Mouse (Mus musculus) stomach, adult 2 months (tissue): Measurements from ENCODE around the gene Zfp953. TPM values are rescaled to one million over a fixed set of nuclear protein-coding genes. Genes with fewer than 3 reads are reported as not detected.

ENCODE experiments used
- polyA plus RNA-seq: library from polyadenylated mRNA; depleted of rRNA; stranded (reverse); fragments of >200 nt; gene quantifications from 2 replicates; pipeline ENCODE4 v1.2.3, GENCODE M21; 2012; rRNA removed

The Zfp953 gene
- polyA plus RNA-seq, result 0.02 and 0.03 TPM in 2 replicates

DNA sequence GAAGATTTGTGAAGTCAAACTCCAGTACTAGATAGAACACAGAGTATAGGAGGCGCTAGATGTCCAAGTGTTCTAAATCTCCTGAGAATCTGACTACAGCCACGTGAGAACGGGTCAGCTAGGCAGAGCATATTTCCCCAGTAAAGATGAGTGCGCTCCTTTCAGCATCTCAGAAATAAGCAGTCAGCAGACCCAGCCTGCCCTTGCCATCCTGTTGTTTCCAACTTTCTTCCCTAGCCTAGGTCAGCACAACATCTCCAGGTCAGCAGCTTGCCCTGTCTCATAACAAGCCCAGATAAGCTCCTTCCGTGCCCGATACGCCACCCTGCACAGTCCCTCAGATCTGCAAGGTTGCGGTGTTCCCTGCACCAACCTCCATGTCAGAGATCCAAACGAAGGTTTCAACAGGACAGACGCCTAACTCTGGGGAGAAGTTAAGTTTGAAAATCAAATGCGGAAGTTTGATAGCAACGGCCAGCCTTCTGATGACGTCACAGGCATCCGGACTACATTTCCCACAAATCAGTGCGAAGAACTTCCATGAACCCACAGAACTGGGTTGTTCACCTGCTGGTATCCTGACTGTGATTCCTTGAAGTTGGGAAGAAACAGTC lies at the start of gene Zfp953, which contains the start of gene Gm28044:
Zfp953 (minus strand) TSS at position 475 of the 614 bp plus-strand sequence.
Gm28044 (minus strand) TSS at position 406 of the 614 bp plus-strand sequence.

DNA sequence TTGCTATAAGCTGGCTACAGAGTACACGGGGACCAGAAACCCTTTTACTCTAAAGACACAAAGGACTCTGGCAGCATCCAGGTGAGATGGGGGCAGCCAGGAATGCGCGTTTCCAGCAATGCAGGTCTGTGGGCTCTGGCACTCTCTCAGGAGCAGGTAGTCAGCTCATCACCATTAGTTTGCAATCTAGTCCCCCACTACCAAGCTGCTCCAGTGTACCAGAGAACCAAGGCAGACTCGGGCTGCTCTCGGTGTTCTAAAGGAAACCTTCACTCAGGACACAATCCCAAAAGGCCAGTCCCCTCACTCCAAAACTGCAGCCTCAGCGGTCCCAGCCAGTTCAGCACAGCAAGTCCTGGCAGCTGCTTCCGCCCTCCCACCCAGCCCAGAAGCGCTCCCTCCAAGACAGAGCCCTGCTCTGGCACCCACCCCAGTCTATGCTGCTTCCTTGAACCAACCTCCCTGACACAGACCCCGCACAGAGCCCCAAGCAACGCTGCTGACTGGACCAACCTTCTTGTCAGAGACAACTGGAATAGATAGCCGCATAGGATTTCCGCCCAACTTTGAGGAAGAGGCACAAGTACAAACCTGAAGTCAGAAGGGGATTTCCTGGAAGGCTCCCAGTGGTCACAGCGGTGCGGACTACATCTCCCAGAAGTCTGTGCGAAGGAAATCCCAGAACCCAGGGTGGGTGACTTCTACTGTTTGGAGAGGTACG lies 38.9 kb upstream of the Zfp953 start, which contains the start of gene Zfp429:
Zfp429 (minus strand) TSS at position 637 of the 721 bp plus-strand sequence.

DNA sequence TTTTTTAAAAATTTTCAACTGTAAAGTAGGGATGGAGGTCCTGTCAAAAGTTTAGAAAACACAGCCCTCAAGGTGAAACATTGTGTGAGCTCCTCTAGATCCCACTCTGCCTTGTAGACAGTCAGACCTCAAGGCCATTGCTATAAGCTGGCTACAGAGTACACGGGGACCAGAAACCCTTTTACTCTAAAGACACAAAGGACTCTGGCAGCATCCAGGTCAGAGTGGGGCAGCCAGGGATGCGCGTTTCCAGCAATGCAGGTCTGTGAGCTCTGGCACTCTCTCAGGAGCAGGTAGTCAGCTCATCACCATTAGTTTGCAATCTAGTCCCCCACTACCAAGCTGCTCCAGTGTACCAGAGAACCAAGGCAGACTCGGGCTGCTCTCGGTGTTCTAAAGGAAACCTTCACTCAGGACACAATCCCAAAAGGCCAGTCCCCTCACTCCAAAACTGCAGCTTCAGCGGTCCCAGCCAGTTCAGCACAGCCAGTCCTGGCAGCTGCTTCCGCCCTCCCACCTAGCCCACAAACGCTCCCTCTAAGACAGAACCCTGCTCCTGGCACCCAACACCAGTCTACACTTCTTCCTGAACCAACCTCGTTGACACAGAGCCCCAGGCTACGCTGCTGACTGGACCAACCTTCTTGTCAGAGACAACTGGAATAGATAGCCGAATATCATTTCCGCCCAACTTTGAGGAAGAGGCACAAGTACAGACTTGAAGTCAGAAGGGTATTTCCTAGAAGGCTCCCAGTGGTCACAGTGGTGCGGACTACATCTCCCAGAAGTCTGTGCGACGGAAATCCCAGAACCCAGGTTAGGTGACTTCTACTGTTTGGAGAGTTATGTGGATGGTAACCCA lies 14.9 kb upstream of the Zfp953 start, which contains the start of the genes Gm28041 and Zfp456:
Gm28041 (minus strand) TSS at position 684 of the 862 bp plus-strand sequence.
Zfp456 (minus strand) TSS at position 761 of the 862 bp plus-strand sequence.

DNA sequence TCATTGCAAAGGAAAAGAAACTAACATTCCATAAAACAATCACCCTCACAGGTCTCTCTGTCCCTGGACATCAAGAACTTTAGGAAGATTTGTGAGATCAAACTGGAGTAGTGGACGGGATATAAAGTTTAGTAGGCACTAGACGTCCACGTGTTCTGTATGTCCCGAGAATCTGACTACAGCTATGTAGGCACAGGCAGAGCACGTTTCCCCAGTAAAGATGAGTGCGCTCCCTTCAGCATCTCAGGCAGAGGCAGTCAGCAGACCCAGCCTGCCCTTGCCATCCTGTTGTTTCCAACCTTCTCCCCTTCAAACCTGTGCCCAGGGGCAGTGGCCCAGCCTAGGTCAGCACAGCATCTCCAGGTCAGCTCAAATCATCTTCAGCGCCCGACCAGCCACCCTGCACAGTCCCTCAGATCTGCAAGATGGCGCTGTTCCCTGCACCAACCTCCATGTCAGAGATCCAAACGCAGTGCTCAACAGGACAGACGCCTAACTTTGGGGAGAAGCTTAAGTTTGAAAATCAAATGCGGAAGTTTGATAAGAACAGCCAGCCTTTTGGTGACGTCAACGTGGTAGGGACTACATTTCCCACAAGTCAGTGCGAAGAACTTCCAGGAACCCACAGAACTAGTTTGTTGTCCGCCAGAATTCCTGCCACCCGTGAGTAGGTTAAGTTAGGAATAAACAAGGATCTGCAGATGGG lies 28.2 kb downstream of the Zfp953 start, which contains the start of gene Zfp595:
Zfp595 (minus strand) TSS at position 552 of the 706 bp plus-strand sequence.

DNA sequence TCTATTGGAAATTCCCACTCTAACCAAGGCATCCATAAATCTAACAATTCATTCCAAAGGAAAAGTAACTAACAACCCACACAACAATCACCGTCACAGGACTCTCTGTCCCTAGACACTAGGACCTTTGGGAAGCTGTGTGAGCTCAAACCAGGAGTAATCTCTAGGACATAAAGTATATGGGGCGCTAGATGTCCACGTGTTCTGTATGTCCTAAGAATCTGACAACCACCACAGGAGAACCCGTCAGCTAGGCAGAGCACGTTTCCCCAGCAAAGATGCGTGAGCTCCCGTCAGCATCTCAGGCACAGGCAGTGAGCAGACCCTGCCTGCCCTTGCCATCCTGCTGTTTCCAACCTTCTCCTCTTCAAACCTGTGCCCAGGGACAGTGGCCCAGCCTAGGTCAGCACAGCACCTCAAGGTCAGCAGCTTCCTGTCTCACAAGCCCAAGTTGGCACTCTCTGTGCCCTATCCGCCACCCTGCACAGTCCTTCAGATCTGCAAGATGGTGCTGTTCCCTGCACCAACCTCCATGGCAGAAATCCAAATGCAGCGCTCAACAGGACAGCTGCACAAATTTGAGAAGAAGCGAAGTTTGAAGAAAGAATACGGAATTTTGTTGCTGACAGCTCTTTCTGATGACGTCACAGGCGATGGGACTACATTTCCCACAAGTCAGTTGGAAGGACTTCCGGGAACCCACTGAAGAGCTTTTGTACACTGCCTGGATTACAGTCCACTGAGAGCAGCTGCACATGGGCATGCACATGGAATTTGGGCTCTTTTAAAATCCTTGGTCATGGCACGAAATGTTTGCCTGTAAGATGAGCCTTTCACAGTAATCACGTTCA lies 54.4 kb downstream of the Zfp953 start, which contains the start of gene Zfp457:
Zfp457 (minus strand) TSS at position 664 of the 851 bp plus-strand sequence.

Other genes with a start within 250 kb of the Zfp953 start
- gene Rslcan18, start 244.3 kb downstream of the Zfp953 start, polyA plus RNA-seq, result 0.02 TPM in 2 replicates
- gene Zfp759, start 238.9 kb downstream of the Zfp953 start, polyA plus RNA-seq, result 0.02 TPM in 1 of 2 replicates, not detected in the other
- 0.15 and 0.16 TPM in 2 replicates for gene Rsl1, start 187.4 kb downstream of the Zfp953 start, polyA plus RNA-seq
- gene Zfp455, start 166.1 kb downstream of the Zfp953 start, polyA plus RNA-seq, result 0.02 TPM in 1 of 2 replicates, not detected in the other
- 0.04 and 0.17 TPM in 2 replicates for gene Zfp458, start 82.1 kb downstream of the Zfp953 start, polyA plus RNA-seq
- gene Zfp457, start 54.1 kb downstream of the Zfp953 start, polyA plus RNA-seq, result 0.13 and 0.19 TPM in 2 replicates
- gene Zfp595, start 28.0 kb downstream of the Zfp953 start, polyA plus RNA-seq, result 0.09 TPM in 2 replicates
- gene Gm28044, start 69 bp downstream of the Zfp953 start, polyA plus RNA-seq, result not detected in 2 replicates
- gene Gm28041, start 15.1 kb upstream of the Zfp953 start, polyA plus RNA-seq, result not detected in 2 replicates
- 0.02 TPM in 1 of 2 replicates, not detected in the other for gene Zfp456, start 15.2 kb upstream of the Zfp953 start, polyA plus RNA-seq
- gene Zfp429, start 39.2 kb upstream of the Zfp953 start, polyA plus RNA-seq, result 0.43 and 0.54 TPM in 2 replicates
- 0.03 and 0.14 TPM in 2 replicates for gene Zfp459, start 60.8 kb upstream of the Zfp953 start, polyA plus RNA-seq
- gene Zfp874a, start 91.0 kb upstream of the Zfp953 start, polyA plus RNA-seq, result 0.08 and 0.09 TPM in 2 replicates
- 0.05 and 0.37 TPM in 2 replicates for gene Zfp874b, start 123.7 kb upstream of the Zfp953 start, polyA plus RNA-seq
- 0.06 and 0.09 TPM in 2 replicates for gene Zfp58, start 139.9 kb upstream of the Zfp953 start, polyA plus RNA-seq
- not detected in 2 replicates for gene Gm26965, start 165.5 kb upstream of the Zfp953 start, polyA plus RNA-seq
- 3.0 and 3.3 TPM in 2 replicates for gene Zfp87, start 165.6 kb upstream of the Zfp953 start, polyA plus RNA-seq
- gene Zfp748, start 193.2 kb upstream of the Zfp953 start, polyA plus RNA-seq, result 0.05 and 0.66 TPM in 2 replicates
- gene Zfp729b, start 249.1 kb upstream of the Zfp953 start, polyA plus RNA-seq, result 0.01 TPM in 2 replicates